Mouse (Mus musculus) bone marrow, adult 2 months (tissue): ENCODE measurements at regions not wholly inside any gene's neighbourhood (a gene's known extent, or its start where the extent isn't known, plus 50 kb on each side); places are given as distances from the start of the nearest gene placed in this dataset.

Experiments
- H3K27ac ChIP-seq: fragments of 200-500 bp; 2 replicates; pipeline ENCODE4 v1.5.1; 2012; ENCODE audit warnings: low read depth, mild to moderate bottlenecking, control low read depth, inconsistent platforms, low read length; ENCODE audit not compliant: control insufficient read depth, poor library complexity, insufficient read depth
- H3K4me1 ChIP-seq: fragments of 200-500 bp; 2 replicates; pipeline ENCODE4 v1.6.1; 2011; ENCODE audit warnings: low read length; ENCODE audit not compliant: control insufficient read depth, insufficient read depth
- H3K4me3 ChIP-seq: fragments of 200-500 bp; replicated peaks from 2 replicates; pipeline ENCODE3; 2011; ENCODE audit warnings: mild to moderate bottlenecking, low read depth, low read length, control low read depth; ENCODE audit not compliant: control insufficient read depth
- CTCF ChIP-seq: fragments of 200-500 bp; IDR thresholded peaks from 2 replicates; pipeline ENCODE4 v1.5.1; 2011; ENCODE audit warnings: low read length, control low read depth; ENCODE audit not compliant: control insufficient read depth, insufficient read depth
- POLR2A ChIP-seq: fragments of 200-500 bp; IDR thresholded peaks from 2 replicates; pipeline ENCODE4 v1.6.1; 2011; ENCODE audit warnings: low read depth, mild to moderate bottlenecking, control low read depth, low read length, borderline replicate concordance; ENCODE audit not compliant: control insufficient read depth
- WGBS: fragments of 180-500 bp; shearing (Covaris S2); methylation state at CpG from one replicate; pipeline ENCODE4 v1.1.7; 2018; 5-methylcytosine and 5-hydroxymethylcytosine counted together

- no peak overlapping the region for H3K4me3 ChIP-seq
- H3K27ac ChIP-seq, result peak overlapping the region; percentile 66
- H3K4me1 ChIP-seq, result peaks cover 3% of the 10 kb centered on the region
- WGBS, result 15% methylated on average over 5 of the region's 5 CpGs
- no peak for TF ChIP-seq CTCF
- TF ChIP-seq POLR2A, result no peak
Observed at GRCm38 (mm10) chr1:52298336-52298735, 65.3 kb upstream of the Gls start.

GRCm38 (mm10) chr1:52296178-52296577 lies 63.1 kb upstream of the Gls start:
- no peak overlapping the region for H3K4me3 ChIP-seq
- H3K4me1 ChIP-seq, result peaks cover 3% of the 10 kb centered on the region
- WGBS, result 80% methylated on average over 2 of the region's 2 CpGs
- TF ChIP-seq CTCF (no peak), POLR2A (no peak)
- H3K27ac ChIP-seq, result no peak overlapping the region

- TF ChIP-seq POLR2A (no peak), CTCF (no peak)
- H3K27ac ChIP-seq, result no peak overlapping the region
- H3K4me1 ChIP-seq, result peaks cover 3% of the 10 kb centered on the region
- WGBS, result 4% methylated on average over 2 of the region's 2 CpGs
- no peak overlapping the region for H3K4me3 ChIP-seq
Observed at GRCm38 (mm10) chr1:52294521-52294920, 61.5 kb upstream of the Gls start.

GRCm38 (mm10) chr1:52293393-52294099 lies 60.5 kb upstream of the Gls start:
- peaks cover under 1% of the 10 kb centered on the region for H3K4me1 ChIP-seq
- no peak overlapping the region for H3K4me3 ChIP-seq
- 90% methylated on average over 5 of the region's 5 CpGs for WGBS
- no peak overlapping the region for H3K27ac ChIP-seq
- no peak for TF ChIP-seq CTCF
- TF ChIP-seq POLR2A, result no peak
